Mouse (Mus musculus): ENCODE results near the gene Scn5a.

Gene Scn5a

GRCm38 (mm10) chr9:119567800-119568199 lies 11.0 kb downstream of the Scn5a start:
- no peak for ATAC-seq (ENCODE audit: insufficient number of reproducible peaks, low FRiP score, low TSS enrichment)

GRCm38 (mm10) chr9:119566214-119566613 lies 12.6 kb downstream of the Scn5a start:
- no peak for ATAC-seq (ENCODE audit: insufficient number of reproducible peaks, low FRiP score, low TSS enrichment)

DNA sequence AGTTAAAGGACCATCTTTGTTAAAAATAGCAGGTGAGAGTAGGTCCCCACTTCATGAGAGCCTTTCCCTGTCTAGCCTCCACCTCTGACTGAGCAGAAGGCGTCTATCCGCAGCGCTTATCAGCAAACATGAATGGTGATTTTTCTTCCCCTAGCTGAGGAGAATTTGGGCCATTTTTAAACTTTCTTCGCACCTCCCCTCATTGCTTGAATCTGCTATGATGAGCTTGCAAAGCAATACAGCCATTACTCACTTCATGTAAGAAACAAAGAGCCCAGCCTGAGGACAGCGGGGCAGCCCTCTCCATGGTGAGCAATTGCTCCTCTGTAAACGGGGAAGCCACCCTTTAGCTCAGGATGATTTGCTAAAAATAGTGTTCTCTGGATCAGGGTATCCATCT lies 14.0 kb downstream of the Scn5a start:
- ATAC-seq (ENCODE audit: insufficient number of reproducible peaks, low FRiP score, low TSS enrichment) = no peak

- ATAC-seq (ENCODE audit: insufficient number of reproducible peaks, low FRiP score, low TSS enrichment) = no peak
Observed at GRCm38 (mm10) chr9:119563617-119564016, 15.2 kb downstream of the Scn5a start.

DNA sequence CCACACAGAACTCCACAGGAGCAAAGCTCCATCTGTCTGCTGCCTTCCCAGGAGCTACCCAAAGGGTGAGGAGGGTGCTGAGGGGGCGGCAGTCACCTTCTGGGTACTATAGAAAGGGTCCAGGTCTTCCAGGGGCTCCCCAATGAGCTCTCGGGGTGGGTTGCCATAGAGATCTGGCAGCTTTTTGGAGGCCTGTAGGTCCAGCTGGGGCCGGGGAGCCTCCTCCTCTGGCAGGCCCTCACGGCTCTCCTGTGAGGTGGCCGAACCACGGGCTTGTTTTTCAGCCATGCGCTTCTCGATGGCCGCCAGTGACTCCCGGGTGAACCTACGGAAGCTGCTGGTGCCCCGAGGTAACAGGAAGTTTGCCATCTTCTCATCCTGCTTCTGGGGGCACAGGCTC lies 16.6 kb downstream of the Scn5a start:
- no peak for ATAC-seq (ENCODE audit: insufficient number of reproducible peaks, low FRiP score, low TSS enrichment)

DNA sequence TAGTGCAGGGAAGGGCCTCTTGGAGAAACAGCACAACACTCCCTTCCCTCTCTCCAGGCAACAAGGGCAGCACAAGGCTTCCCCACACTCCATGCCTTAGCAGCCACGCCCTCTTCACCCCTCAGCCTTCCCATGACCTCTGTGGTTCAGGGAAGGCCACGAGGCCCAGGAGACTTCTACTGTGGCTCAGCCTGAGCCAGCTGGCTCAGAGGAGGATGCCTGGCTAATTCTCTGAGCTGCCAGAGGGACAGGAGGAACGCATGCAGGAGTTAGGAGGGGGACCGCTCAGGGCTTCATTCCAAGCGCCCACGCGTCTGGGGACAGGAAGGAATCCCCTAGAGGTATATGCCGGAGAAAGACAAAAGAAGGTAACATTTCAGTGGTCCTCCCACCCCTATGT lies 17.1 kb downstream of the Scn5a start:
- ATAC-seq (ENCODE audit: insufficient number of reproducible peaks, low FRiP score, low TSS enrichment) = no peak

GRCm38 (mm10) chr9:119559537-119560276 lies 19.1 kb downstream of the Scn5a start:
- no peak for ATAC-seq (ENCODE audit: insufficient number of reproducible peaks, low FRiP score, low TSS enrichment)

GRCm38 (mm10) chr9:119558119-119558854 lies 20.5 kb downstream of the Scn5a start:
- ATAC-seq (ENCODE audit: insufficient number of reproducible peaks, low FRiP score, low TSS enrichment) = no peak

- no peak for ATAC-seq (ENCODE audit: insufficient number of reproducible peaks, low FRiP score, low TSS enrichment)
Observed at GRCm38 (mm10) chr9:119556043-119556442, 22.8 kb downstream of the Scn5a start.

GRCm38 (mm10) chr9:119547528-119547927 lies 31.3 kb downstream of the Scn5a start:
- ATAC-seq (ENCODE audit: insufficient number of reproducible peaks, low FRiP score, low TSS enrichment) = no peak

DNA sequence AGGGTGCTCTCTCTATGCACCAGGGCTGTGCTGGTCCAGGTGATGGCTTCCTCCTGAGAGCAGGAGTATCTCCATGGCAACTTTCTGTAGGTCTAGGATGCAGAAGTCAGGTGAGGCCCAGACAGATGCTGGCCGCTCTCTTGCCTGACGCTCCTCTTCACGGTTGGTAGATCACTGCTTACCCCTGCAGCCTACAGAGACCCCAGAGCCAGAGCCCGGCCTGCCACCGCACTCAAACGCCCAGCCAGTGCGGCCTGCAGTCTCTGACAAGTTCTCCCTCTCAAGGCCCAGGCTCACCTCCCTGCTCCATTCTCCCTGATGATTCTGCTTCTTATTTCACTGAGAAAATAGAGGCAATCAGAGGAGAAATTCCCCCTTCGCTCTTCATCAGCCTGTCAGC lies 31.7 kb downstream of the Scn5a start:
- ATAC-seq (ENCODE audit: insufficient number of reproducible peaks, low FRiP score, low TSS enrichment) = no peak

- ATAC-seq (ENCODE audit: insufficient number of reproducible peaks, low FRiP score, low TSS enrichment) = no peak
Observed at GRCm38 (mm10) chr9:119540726-119541125, 38.1 kb downstream of the Scn5a start.

GRCm38 (mm10) chr9:119537823-119538222 lies 41.0 kb downstream of the Scn5a start:
- ATAC-seq (ENCODE audit: insufficient number of reproducible peaks, low FRiP score, low TSS enrichment) = peak; percentile 31; the same call in 1 of the 2 replicates

DNA sequence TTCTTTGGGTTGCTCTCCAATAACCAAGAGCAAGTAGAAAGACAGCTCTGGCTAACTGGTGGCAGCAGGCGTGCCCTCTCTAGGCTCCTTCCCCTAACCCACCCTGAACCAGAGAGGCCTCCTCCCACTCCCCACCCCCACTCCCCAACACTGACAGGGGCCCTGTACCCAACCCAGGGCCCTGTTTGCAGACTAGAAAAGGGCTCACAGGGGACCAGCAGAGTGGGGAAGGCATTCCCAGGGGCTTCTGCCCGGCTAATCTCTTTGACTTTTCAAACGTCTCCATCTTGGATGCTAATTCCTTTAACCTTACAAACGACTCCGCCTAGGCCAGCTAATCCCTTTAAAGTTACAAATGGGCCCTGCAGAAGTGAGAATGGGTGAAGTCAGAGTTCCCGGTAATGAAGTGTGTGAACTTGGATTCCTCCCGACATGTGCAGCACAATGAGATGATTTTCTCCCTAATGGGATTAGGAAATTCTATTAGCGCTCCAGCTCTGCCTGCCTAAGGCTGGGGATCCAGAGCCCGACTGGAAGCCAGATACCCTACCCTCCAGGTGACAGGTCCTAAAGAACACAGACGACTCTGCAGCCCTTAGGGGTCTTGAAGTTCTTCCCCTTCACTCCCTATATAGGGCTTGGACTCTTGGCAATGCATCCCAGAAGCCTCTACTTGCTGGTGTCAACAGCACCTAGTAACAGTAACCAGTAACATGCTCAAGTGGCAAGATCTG lies 47.0 kb downstream of the Scn5a start:
- ATAC-seq (ENCODE audit: insufficient number of reproducible peaks, low FRiP score, low TSS enrichment) = no peak

GRCm38 (mm10) chr9:119524511-119524910 lies 54.3 kb downstream of the Scn5a start:
- ATAC-seq (ENCODE audit: insufficient number of reproducible peaks, low FRiP score, low TSS enrichment) = no peak

- ATAC-seq (ENCODE audit: insufficient number of reproducible peaks, low FRiP score, low TSS enrichment) = no peak
Observed at GRCm38 (mm10) chr9:119523301-119523700, 55.5 kb downstream of the Scn5a start.

DNA sequence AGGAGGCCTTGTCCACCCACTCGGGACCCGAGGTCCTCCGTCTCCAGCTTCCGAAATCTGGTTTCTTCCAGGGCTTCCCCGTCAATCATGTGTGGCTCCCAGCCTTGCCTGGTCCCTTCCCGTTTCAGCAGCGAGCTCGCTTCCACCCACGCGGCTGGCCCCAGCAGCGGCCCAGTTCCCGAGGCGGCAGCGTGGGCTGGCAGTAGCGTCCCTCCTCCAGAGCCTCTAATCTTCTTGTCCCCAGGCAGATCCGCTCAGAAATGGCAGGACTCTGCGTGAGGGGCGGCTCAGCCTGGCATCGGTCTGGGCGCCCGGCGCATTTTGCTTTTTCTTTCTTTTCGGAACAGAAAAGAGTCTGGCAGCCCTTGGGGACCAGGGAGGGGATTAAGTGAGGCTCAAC lies 59.7 kb downstream of the Scn5a start:
- no peak for ATAC-seq (ENCODE audit: insufficient number of reproducible peaks, low FRiP score, low TSS enrichment)

DNA sequence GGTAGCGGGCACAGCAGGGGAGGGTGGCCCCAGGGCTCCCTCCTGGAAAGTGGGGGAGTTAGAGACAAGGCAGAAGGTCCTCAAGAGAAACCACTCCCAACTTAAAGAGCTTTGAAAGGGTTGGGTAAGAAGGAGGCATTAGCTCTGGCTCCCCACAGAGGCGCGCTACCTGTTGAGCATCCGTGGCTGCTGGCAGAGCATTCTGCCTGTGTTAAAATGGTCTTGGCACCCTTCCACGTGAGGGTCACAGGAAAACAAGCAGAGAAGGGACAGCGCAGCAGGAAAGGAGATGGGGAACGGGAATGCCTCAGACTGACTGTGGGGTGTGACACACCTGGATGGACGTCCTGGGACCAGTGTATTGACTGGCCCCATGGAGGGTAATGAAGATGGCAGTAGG lies 60.6 kb downstream of the Scn5a start:
- no peak for ATAC-seq (ENCODE audit: insufficient number of reproducible peaks, low FRiP score, low TSS enrichment)

DNA sequence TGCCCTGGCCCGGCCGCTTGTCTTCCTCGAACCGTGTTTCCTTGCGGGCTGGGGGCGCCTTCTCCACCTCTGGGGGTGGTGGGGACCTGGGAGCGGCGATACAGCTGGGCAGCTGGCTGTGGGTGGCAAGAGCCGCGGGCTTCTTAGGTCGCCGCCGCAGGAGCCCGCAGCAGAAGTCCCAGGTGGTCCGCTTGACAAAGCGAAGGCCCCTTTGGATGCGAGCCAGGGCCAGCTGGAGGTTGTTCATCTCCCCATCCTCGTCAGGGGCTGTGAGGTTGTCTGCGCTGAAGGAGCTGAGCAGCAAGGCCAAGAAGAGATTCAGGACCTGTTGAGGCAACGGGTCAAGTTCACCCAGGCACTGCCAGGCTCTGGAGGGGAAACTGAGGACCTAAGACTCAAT lies 61.3 kb downstream of the Scn5a start:
- ATAC-seq (ENCODE audit: insufficient number of reproducible peaks, low FRiP score, low TSS enrichment) = no peak

DNA sequence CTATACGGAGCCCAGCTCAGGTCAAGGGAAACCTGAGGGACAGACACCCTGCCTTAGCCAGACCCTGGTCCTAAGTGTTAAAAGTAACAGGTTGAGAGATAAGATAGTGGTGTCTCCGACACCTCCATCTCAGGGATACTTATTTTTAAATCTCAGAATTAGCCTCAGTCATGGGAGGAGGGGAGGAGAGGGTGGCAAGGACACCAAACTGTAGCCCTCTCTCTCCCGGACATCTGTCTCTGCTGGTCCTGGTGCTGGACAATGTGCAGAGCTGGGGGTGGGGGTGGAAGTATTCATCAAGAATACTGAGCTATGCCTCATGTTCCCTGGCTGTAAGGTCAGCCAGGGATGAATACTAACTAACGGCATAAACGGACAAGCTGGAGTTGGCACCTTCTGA lies 62.0 kb downstream of the Scn5a start:
- ATAC-seq (ENCODE audit: insufficient number of reproducible peaks, low FRiP score, low TSS enrichment) = no peak

DNA sequence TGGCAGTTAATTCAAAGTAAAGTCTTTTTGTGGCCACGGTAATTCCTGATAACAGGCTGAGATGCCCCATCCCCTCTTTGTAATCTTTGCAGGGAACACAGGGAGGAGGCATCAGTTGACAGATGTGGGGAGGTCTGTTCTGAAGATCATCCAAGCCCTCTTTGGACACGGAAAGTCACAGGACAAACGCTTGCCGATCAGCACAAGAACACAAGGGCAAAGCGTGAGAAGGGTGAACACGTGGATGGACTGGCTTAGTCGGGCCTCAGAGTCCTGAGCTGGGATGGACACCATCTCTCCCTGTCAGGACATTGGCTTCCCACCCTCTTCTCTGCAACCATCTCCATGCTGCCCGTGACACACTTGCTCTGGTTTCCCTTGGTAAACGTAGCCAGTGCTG lies 63.4 kb downstream of the Scn5a start:
- ATAC-seq (ENCODE audit: insufficient number of reproducible peaks, low FRiP score, low TSS enrichment) = no peak
